Mouse (Mus musculus) lung, postnatal 0 days (tissue): Measurements from ENCODE around the gene Ankrd27. TPM values are rescaled to one million over a fixed set of nuclear protein-coding genes. Genes with fewer than 3 reads are reported as not detected.

Source experiments
- ATAC-seq: fragments of 200-750 bp; cut with Nextera tagmentation; 2 replicates; pipeline ENCODE4 v1.8.0; 2017; ENCODE audit warnings: moderate library complexity
- DNase-seq: peaks from one replicate; pipeline ENCODE4 v3.0.0-alpha.2; 2016; ENCODE audit warnings: low spot score
- H3K27ac ChIP-seq: fragments of 300-500 bp; sonication (generic); 2 replicates; pipeline ENCODE4 v1.5.1; 2014; ENCODE audit warnings: antibody characterized with exemption, mild to moderate bottlenecking, low read length, mixed read lengths
- H3K27me3 ChIP-seq: fragments of 300-500 bp; sonication (generic); replicated peaks from 2 replicates; pipeline ENCODE4 v1.6.1; 2014; ENCODE audit warnings: low read length, mixed read lengths; ENCODE audit not compliant: insufficient read depth
- H3K36me3 ChIP-seq: fragments of 300-500 bp; sonication (generic); 2 replicates; pipeline ENCODE4 v1.6.1; 2014; ENCODE audit warnings: low read length, mixed read lengths; ENCODE audit not compliant: insufficient read depth
- H3K4me1 ChIP-seq: fragments of 300-500 bp; sonication (generic); 2 replicates; pipeline ENCODE4 v1.6.1; 2014; ENCODE audit warnings: antibody characterized with exemption, low read depth, low read length, mixed read lengths; ENCODE audit not compliant: insufficient read depth
- H3K4me2 ChIP-seq: fragments of 300-500 bp; sonication (generic); replicated peaks from 2 replicates; pipeline ENCODE4 v1.6.1; 2014; ENCODE audit warnings: low read depth, mild to moderate bottlenecking, low read length, moderate library complexity, mixed read lengths
- H3K4me3 ChIP-seq: fragments of 300-500 bp; sonication (generic); 2 replicates; pipeline ENCODE4 v1.5.1; 2014; ENCODE audit warnings: low read depth, low read length
- H3K9ac ChIP-seq: fragments of 300-500 bp; sonication (generic); replicated peaks from 2 replicates; pipeline ENCODE4 v1.6.1; 2014; ENCODE audit warnings: low read depth, mild to moderate bottlenecking
- H3K9me3 ChIP-seq: fragments of 300-500 bp; sonication (generic); 2 replicates; pipeline ENCODE4 v1.6.1; 2016; ENCODE audit warnings: low read length, mixed read lengths
- CTCF ChIP-seq: IDR thresholded peaks from 2 replicates; pipeline ENCODE4 v1.5.1; 2016; ENCODE audit warnings: antibody characterized with exemption, mild to moderate bottlenecking
- EP300 ChIP-seq: IDR thresholded peaks from 2 replicates; pipeline ENCODE4 v1.6.1; 2016; ENCODE audit warnings: antibody characterized with exemption, mild to moderate bottlenecking, control low read depth
- WGBS: fragments of 180-500 bp; shearing (Covaris S2); extraction: QIAGEN DNeasy Blood & Tissue Kit; methylation state at CpG from one replicate; pipeline ENCODE4 v1.1.7; 2014; 5-methylcytosine and 5-hydroxymethylcytosine counted together
- polyA plus RNA-seq: library from polyadenylated mRNA; unstranded; fragments of >200 nt; fragmentation: Nextera tagmentation; extraction: Ambion mirVana; gene quantifications from 2 replicates; pipeline ENCODE4 v1.2.1, GENCODE M21; 2015

Gene Ankrd27
- polyA plus RNA-seq, 1 experiment from 2014 or later, result 12.7 TPM

- H3K9ac ChIP-seq, result peak overlapping the region; percentile 89
- no peaks in the 10 kb centered on the region for H3K27me3 ChIP-seq
- peak overlapping the region; percentile 77 for H3K27ac ChIP-seq
- H3K4me1 ChIP-seq, result no peaks in the 10 kb centered on the region
- TF ChIP-seq CTCF (peak; percentile 16; the same call in 1 of the 2 replicates), EP300 (no peak)
- peaks cover 10% of the 10 kb centered on the region; the same call in 1 of the 2 replicates for H3K36me3 ChIP-seq
- peak overlapping the region; percentile 91 for H3K4me3 ChIP-seq
- 9% methylated on average over 31 of the region's 34 CpGs for WGBS
- H3K9me3 ChIP-seq, result no peaks in the 10 kb centered on the region
- ATAC-seq (peak; percentile 38), DNase-seq (peak; percentile 59)
- peak overlapping the region; percentile 83 for H3K4me2 ChIP-seq
Observed at GRCm38 (mm10) chr7:35646317-35647081, 60.5 kb downstream of the Ankrd27 start.

DNA sequence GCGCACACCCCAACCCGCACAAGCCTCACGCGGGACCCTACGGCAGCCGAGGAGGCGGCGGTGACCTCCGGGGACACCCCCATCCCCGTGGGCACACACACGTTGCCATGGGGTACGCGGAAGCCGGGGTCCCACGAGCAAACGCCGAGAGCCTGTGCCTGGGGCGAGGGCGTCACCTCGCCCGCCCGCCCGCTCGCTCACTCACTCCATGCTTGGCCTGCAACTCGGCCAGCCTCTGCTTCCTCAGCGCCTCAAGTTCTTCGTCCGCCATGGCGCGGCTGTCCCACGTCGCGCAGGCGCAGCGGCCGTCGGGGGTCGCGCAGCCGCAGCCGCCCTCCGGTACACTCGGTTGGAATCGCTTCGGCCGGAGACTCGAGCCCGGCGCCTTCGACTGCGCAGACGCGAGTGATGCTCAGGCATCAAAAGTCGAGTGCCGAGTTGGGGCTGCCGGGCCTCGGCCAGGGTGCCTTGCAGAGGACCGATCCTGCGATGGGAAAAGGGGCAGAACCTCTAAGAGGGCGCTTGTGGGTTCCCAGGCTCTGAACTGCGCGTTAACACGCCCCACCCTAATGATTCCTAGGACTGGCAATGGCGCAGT is 61.2 kb downstream of the Ankrd27 start, which contains the start of gene Pdcd5:
Pdcd5 (minus strand) TSS at position 421 of the 598 bp plus-strand sequence.
- TF ChIP-seq CTCF, result peak; percentile 0; the same call in 1 of the 2 replicates
- no peak for TF ChIP-seq EP300
- Histone ChIP-seq H3K4me1 (no peaks in the 10 kb centered on the region), H3K27me3 (no peaks in the 10 kb centered on the region), H3K9me3 (no peaks in the 10 kb centered on the region), H3K27ac (peak within 1 kb of the TSS; percentile 77), H3K4me2 (peak within 1 kb of the TSS; percentile 83), H3K36me3 (0 out of 2 replicates have a peak, but pooled peaks cover 6% of the 10 kb centered on the region), H3K4me3 (peak within 1 kb of the TSS; percentile 91), H3K9ac (peak within 1 kb of the TSS; percentile 89)
- WGBS, result 2% methylated on average over 41 of the region's 64 CpGs
- DNase-seq (peak; percentile 95), ATAC-seq (peak; percentile 94)

DNA sequence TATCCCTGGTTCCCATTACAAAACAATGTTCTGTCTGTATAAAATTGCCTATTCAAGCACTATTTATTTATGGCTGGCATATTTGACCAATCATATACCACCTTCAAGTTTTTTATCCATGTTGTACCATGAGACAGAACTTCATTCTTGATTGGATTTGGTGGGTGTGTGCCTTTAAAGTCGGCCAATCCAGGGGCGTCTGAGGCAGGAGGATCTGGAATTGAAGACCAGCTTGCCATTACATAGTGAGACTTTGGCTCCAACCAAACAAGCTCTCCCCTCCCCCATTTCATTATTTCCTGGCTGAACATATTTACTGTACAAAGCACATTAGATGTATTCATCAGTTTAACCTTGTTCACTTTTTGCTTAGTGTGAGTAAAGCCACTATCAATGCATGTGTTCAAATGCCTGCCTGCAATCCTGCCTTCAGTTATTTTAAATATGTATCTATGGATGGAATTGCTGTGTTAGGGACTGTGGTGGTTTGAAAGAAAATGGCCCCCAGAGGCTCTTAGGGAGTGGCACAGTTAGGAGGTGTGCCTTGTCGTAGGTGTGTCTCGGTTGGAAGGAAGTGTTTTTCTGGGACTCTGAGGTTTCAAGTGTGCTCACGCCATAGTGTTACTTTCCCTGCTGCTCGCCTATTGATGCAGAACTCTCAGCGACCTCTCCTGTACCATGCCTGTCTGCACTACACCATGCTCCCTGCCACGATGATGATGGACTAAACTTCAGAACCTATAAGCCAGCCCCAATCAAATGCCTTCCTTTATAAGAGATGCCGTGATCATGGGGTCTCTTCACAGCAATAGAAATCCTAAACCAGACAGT is 62.4 kb downstream of the Ankrd27 start:
- TF ChIP-seq CTCF, result no peak
- no peak for TF ChIP-seq EP300
- H3K27ac ChIP-seq, result no peak overlapping the region
- H3K9ac ChIP-seq, result no peak overlapping the region
- H3K4me1 ChIP-seq, result no peaks in the 10 kb centered on the region
- no peaks in the 10 kb centered on the region for H3K9me3 ChIP-seq
- WGBS, result 64% methylated on average over 9 of the region's 9 CpGs
- H3K27me3 ChIP-seq, result no peaks in the 10 kb centered on the region
- H3K4me3 ChIP-seq, result no peak overlapping the region
- DNase-seq, result no peak
- H3K4me2 ChIP-seq, result no peak overlapping the region
- 0 out of 2 replicates have a peak, but pooled peaks cover 3% of the 10 kb centered on the region for H3K36me3 ChIP-seq
- ATAC-seq, result no peak

- Histone ChIP-seq H3K27me3 (no peaks in the 10 kb centered on the region), H3K9ac (no peak overlapping the region), H3K4me1 (no peaks in the 10 kb centered on the region), H3K4me3 (no peak overlapping the region), H3K4me2 (no peak overlapping the region), H3K27ac (no peak overlapping the region), H3K9me3 (no peaks in the 10 kb centered on the region), H3K36me3 (no peaks in the 10 kb centered on the region)
- ATAC-seq (peak; percentile 20; the same call in 1 of the 2 replicates), DNase-seq (peak; percentile 74)
- 37% methylated on average over 3 of the region's 3 CpGs for WGBS
- TF ChIP-seq EP300 (no peak), CTCF (no peak)
Observed at GRCm38 (mm10) chr7:35649071-35649470, 63.0 kb downstream of the Ankrd27 start.

- peak; percentile 39 for TF ChIP-seq CTCF
- no peak for TF ChIP-seq EP300
- no peaks in the 10 kb centered on the region for H3K9me3 ChIP-seq
- no peak overlapping the region for H3K27ac ChIP-seq
- 64% methylated on average over 11 of the region's 11 CpGs for WGBS
- H3K4me3 ChIP-seq, result no peak overlapping the region
- no peak overlapping the region for H3K4me2 ChIP-seq
- H3K9ac ChIP-seq, result no peak overlapping the region
- DNase-seq (peak; percentile 15), ATAC-seq (no peak)
- H3K27me3 ChIP-seq, result no peaks in the 10 kb centered on the region
- no peaks in the 10 kb centered on the region for H3K36me3 ChIP-seq
- H3K4me1 ChIP-seq, result no peaks in the 10 kb centered on the region
Observed at GRCm38 (mm10) chr7:35650716-35651410, 64.8 kb downstream of the Ankrd27 start.
